Mouse (Mus musculus) layer of hippocampus, postnatal 10 days (tissue): ENCODE data around the gene Arl3. TPM values are rescaled to one million over a fixed set of nuclear protein-coding genes. Genes with fewer than 3 reads are reported as not detected.

Experiments
- total RNA-seq, 2 experiments: library from RNA; stranded (reverse); gene quantifications; 2 replicates each; pipeline ENCODE4 v1.2.3; 2021

Gene Arl3
- total RNA-seq, 2 experiments from 2014 or later: 133 to 138 TPM

Other genes with a start within 250 kb of the Arl3 start
- 100 to 1,000 TPM; 686 to 714 TPM for gene Psd, start 246.0 kb downstream of the Arl3 start, total RNA-seq
- gene Fbxl15, start 245.0 kb downstream of the Arl3 start, total RNA-seq: 10 to 100 TPM; 30.2 to 33.6 TPM
- 100 to 1,000 TPM; 173 to 178 TPM for gene Cuedc2, start 234.5 kb downstream of the Arl3 start, total RNA-seq
- 10 to 100 TPM; 24.4 to 26.4 TPM for gene Mfsd13a, start 232.1 kb downstream of the Arl3 start, total RNA-seq
- 1 to 10 TPM in 1 of 2 experiments, under 1 TPM in 1; 0.89 to 1.3 TPM for gene 2310034G01Rik, start 222.9 kb downstream of the Arl3 start, total RNA-seq
- gene Actr1a, start 177.4 kb downstream of the Arl3 start, total RNA-seq: 100 to 1,000 TPM; 233 to 238 TPM
- gene Sufu, start 176.3 kb downstream of the Arl3 start, total RNA-seq: 10 to 100 TPM; 20.8 to 21.9 TPM
- gene Trim8, start 71.5 kb downstream of the Arl3 start, total RNA-seq: 100 to 1,000 TPM; 108 to 111 TPM
- 1 to 10 TPM; 8.5 to 9.9 TPM for gene Sfxn2, start 167 bp upstream of the Arl3 start, total RNA-seq
- gene Wbp1l, start 25.9 kb upstream of the Arl3 start, total RNA-seq: 10 to 100 TPM; 32.5 to 39.0 TPM
- gene Cyp17a1, start 100.0 kb upstream of the Arl3 start, total RNA-seq: not detected
- gene Borcs7, start 116.7 kb upstream of the Arl3 start, total RNA-seq: 10 to 100 TPM; 16.7 to 20.1 TPM
- 10 to 100 TPM; 13.4 to 16.7 TPM for gene As3mt, start 134.3 kb upstream of the Arl3 start, total RNA-seq
- 10 to 100 TPM; 25.2 to 28.1 TPM for gene Cnnm2, start 188.4 kb upstream of the Arl3 start, total RNA-seq